Comparison of ENCODE assay signal across 22 mouse cellular contexts in the genomic region with DNA sequence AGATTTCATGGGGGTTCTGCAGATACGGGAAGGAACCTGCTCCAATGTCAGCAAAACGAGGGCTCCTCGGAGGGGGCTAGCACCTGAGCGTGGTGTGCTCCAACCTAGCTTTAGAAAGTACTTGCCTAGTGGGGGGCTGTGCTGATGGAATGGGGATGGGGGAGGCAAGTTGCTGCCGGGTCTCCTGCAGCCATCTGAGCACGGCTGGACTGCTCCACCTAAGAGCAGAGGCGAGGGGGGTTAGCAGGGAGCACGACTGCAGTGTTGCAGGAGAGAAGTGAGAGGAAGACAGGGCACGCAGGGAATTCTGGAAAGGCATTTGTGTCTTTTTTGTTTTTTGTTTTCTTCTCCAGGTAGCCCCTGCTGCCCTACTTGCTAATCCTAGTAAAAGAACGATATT. TPM values are rescaled to one million over a fixed set of nuclear protein-coding genes. Genes with fewer than 3 reads are reported as not detected.
DNase-seq lines count a peak whose midpoint lies in the region; ATAC-seq lines count a peak whose summit lies in the region.
"Had no signal": no experiment of that assay in that cellular context is flagged by ENCODE, and none has a peak within 500 bp of the region (broad histone marks: within the 10 kb centered on the region; RNA-seq: fewer than 3 reads in every experiment).

No protein-coding gene starts in this region.

- DNase-seq in forebrain, embryonic 10.5 days (ENCODE audit: extremely low spot score, low spot score) = no peak
- DNase-seq in kidney, adult 8-10 months = no peak
- DNase-seq in retina, embryonic 14.5 days (ENCODE audit: low spot score) = peak; percentile 17
- DNase-seq in MN1 (ENCODE audit: low spot score) = no peak
- DNase-seq: adrenal gland, adult 2 months; adrenal gland, postnatal 25 days; cerebellum, adult 2 months; cerebellum, postnatal 10 days; forebrain, postnatal 0 days; gastrocnemius, adult 2 months; gastrocnemius, postnatal 25 days; heart, postnatal 4 days had no signal

- H3K4me3 ChIP-seq in forebrain, embryonic 10.5 days = no peak overlapping the region
- H3K4me3 ChIP-seq in forebrain, embryonic 12.5 days (replicated peaks) = no peak overlapping the region
- no peak overlapping the region for H3K4me3 ChIP-seq in kidney, embryonic 16.5 days (ENCODE audit: low read length)
- H3K4me3 ChIP-seq in hindbrain, embryonic 12.5 days = no peak overlapping the region
- H3K4me3 ChIP-seq: hindbrain, embryonic 13.5 days had no signal

- peaks cover 37% of the 10 kb centered on the region for H3K27me3 ChIP-seq in forebrain, embryonic 10.5 days (ENCODE audit: poor library complexity, severe bottlenecking)
- peaks cover 30% of the 10 kb centered on the region for H3K27me3 ChIP-seq in forebrain, embryonic 12.5 days
- no peaks in the 10 kb centered on the region for H3K27me3 ChIP-seq in kidney, embryonic 16.5 days (ENCODE audit: insufficient read depth, low read length)
- H3K27me3 ChIP-seq in hindbrain, embryonic 12.5 days = no peaks in the 10 kb centered on the region
- H3K27me3 ChIP-seq: CH12.LX; heart, embryonic 13.5 days; hindbrain, embryonic 13.5 days had no signal

- H3K36me3 ChIP-seq in forebrain, embryonic 10.5 days (replicated peaks) = no peaks in the 10 kb centered on the region
- no peaks in the 10 kb centered on the region for H3K36me3 ChIP-seq in forebrain, embryonic 12.5 days (replicated peaks)
- H3K36me3 ChIP-seq in kidney, embryonic 16.5 days (ENCODE audit: insufficient read depth, low read length) = no peaks in the 10 kb centered on the region
- no peaks in the 10 kb centered on the region for H3K36me3 ChIP-seq in hindbrain, embryonic 12.5 days
- H3K36me3 ChIP-seq: heart, embryonic 13.5 days; hindbrain, embryonic 13.5 days had no signal

- no peak overlapping the region for H3K9ac ChIP-seq in forebrain, embryonic 12.5 days
- no peak overlapping the region; the same call in 1 of the 2 replicates for H3K9ac ChIP-seq in kidney, embryonic 16.5 days (replicated peaks; ENCODE audit: low read length)
- no peak overlapping the region for H3K9ac ChIP-seq in hindbrain, embryonic 12.5 days
- H3K9ac ChIP-seq: forebrain, postnatal 0 days; heart, embryonic 13.5 days; hindbrain, embryonic 13.5 days had no signal

- H3K4me2 ChIP-seq in forebrain, embryonic 12.5 days = no peak overlapping the region
- peak overlapping the region; percentile 19; the same call in 1 of the 2 replicates for H3K4me2 ChIP-seq in kidney, embryonic 16.5 days (replicated peaks; ENCODE audit: low read depth, low read length)
- H3K4me2 ChIP-seq in hindbrain, embryonic 12.5 days (replicated peaks) = no peak overlapping the region
- H3K4me2 ChIP-seq: hindbrain, embryonic 13.5 days had no signal

- no peak for ATAC-seq in forebrain, embryonic 12.5 days (ENCODE audit: low FRiP score)
- ATAC-seq in kidney, embryonic 16.5 days (ENCODE audit: low FRiP score, low TSS enrichment) = peak; percentile 51; the same call in 1 of the 2 replicates
- ATAC-seq in hindbrain, embryonic 12.5 days (ENCODE audit: low FRiP score) = no peak
- ATAC-seq: forebrain, postnatal 0 days; hindbrain, postnatal 0 days had no signal

- whole genome bisulfite sequencing in forebrain, embryonic 10.5 days = 26% methylated on average over 10 of the region's 10 CpGs
- 33% methylated on average over 10 of the region's 10 CpGs for WGBS in forebrain, embryonic 12.5 days
- WGBS in kidney, embryonic 16.5 days = 24% methylated on average over 10 of the region's 10 CpGs
- 33% methylated on average over 10 of the region's 10 CpGs for WGBS in hindbrain, embryonic 12.5 days

- 0 out of 2 replicates have a peak overlapping the region, but pooled peaks have one; percentile 3 for H3K27ac ChIP-seq in forebrain, embryonic 10.5 days
- H3K27ac ChIP-seq in forebrain, embryonic 12.5 days = no peak overlapping the region
- H3K27ac ChIP-seq in kidney, embryonic 16.5 days (ENCODE audit: low read length) = no peak overlapping the region
- no peak overlapping the region for H3K27ac ChIP-seq in hindbrain, embryonic 12.5 days
- H3K27ac ChIP-seq: gastrocnemius, adult 2 months; heart, embryonic 13.5 days; hindbrain, embryonic 13.5 days; hindbrain, postnatal 0 days had no signal

- H3K4me1 ChIP-seq in forebrain, embryonic 10.5 days = peaks cover 40% of the 10 kb centered on the region
- H3K4me1 ChIP-seq in forebrain, embryonic 12.5 days = peaks cover 13% of the 10 kb centered on the region
- no peaks in the 10 kb centered on the region for H3K4me1 ChIP-seq in kidney, embryonic 16.5 days (ENCODE audit: insufficient read depth, low read length)
- H3K4me1 ChIP-seq in hindbrain, embryonic 12.5 days = peaks cover 3% of the 10 kb centered on the region; the same call in 1 of the 2 replicates
- H3K4me1 ChIP-seq: hindbrain, embryonic 13.5 days had no signal

- H3K9me3 ChIP-seq in forebrain, embryonic 10.5 days = no peaks in the 10 kb centered on the region
- no peaks in the 10 kb centered on the region for H3K9me3 ChIP-seq in forebrain, embryonic 12.5 days
- no peaks in the 10 kb centered on the region for H3K9me3 ChIP-seq in kidney, embryonic 16.5 days (ENCODE audit: low read length)
- no peaks in the 10 kb centered on the region for H3K9me3 ChIP-seq in hindbrain, embryonic 12.5 days (replicated peaks)
- H3K9me3 ChIP-seq: heart, embryonic 13.5 days; hindbrain, embryonic 13.5 days had no signal

RNA-seq across cellular contexts. Expression of gene Thegl, which starts 44.5 kb away (rescaled TPM):
- polyA plus RNA-seq in forebrain, embryonic 10.5 days (2016; fragmentation: Nextera tagmentation; extraction: Ambion mirVana) = 0.25 and 0.26 TPM in 2 replicates
- 0.33 and 0.42 TPM in 2 replicates for polyA plus RNA-seq in forebrain, embryonic 12.5 days (2016; fragmentation: Nextera tagmentation; extraction: Ambion mirVana)
- 0.09 TPM in 1 of 2 replicates, not detected in the other for polyA plus RNA-seq in kidney, embryonic 16.5 days (2015; fragmentation: Nextera tagmentation; extraction: Ambion mirVana)
- 0.32 and 0.36 TPM in 2 replicates for polyA plus RNA-seq in hindbrain, embryonic 12.5 days (2016; fragmentation: Nextera tagmentation; extraction: Ambion mirVana)
- polyA plus RNA-seq: adrenal gland, adult 2 months; heart, postnatal 0 days had no signal

RNA-seq across cellular contexts. Expression of gene Hopx, which starts 54.6 kb away (rescaled TPM):
- polyA plus RNA-seq in forebrain, embryonic 10.5 days (2016; fragmentation: Nextera tagmentation; extraction: Ambion mirVana) = 0.23 and 0.55 TPM in 2 replicates
- polyA plus RNA-seq in forebrain, embryonic 12.5 days (2016; fragmentation: Nextera tagmentation; extraction: Ambion mirVana) = 1.0 and 1.1 TPM in 2 replicates
- polyA plus RNA-seq in kidney, embryonic 16.5 days (2015; fragmentation: Nextera tagmentation; extraction: Ambion mirVana) = 1.1 and 1.8 TPM in 2 replicates
- polyA plus RNA-seq in hindbrain, embryonic 12.5 days (2016; fragmentation: Nextera tagmentation; extraction: Ambion mirVana) = 1.6 and 2.8 TPM in 2 replicates

RNA-seq across cellular contexts. Expression of gene Arl9, which starts 56.5 kb away (rescaled TPM):
- polyA plus RNA-seq in forebrain, embryonic 10.5 days (2016; fragmentation: Nextera tagmentation; extraction: Ambion mirVana) = not detected in 2 replicates
- not detected in 2 replicates for polyA plus RNA-seq in forebrain, embryonic 12.5 days (2016; fragmentation: Nextera tagmentation; extraction: Ambion mirVana)
- polyA plus RNA-seq in kidney, embryonic 16.5 days (2015; fragmentation: Nextera tagmentation; extraction: Ambion mirVana) = not detected in 2 replicates
- 0.59 TPM in 1 of 2 replicates, not detected in the other for polyA plus RNA-seq in hindbrain, embryonic 12.5 days (2016; fragmentation: Nextera tagmentation; extraction: Ambion mirVana)
- polyA plus RNA-seq: adrenal gland, adult 2 months; embryonic facial prominence, embryonic 14.5 days; forebrain, postnatal 0 days; heart, embryonic 13.5 days; heart, postnatal 0 days; hindbrain, postnatal 0 days; intestine, embryonic 14.5 days had no signal
